Mouse (Mus musculus): Measurements from ENCODE around the gene Dpy19l3.

The Dpy19l3 gene

DNA sequence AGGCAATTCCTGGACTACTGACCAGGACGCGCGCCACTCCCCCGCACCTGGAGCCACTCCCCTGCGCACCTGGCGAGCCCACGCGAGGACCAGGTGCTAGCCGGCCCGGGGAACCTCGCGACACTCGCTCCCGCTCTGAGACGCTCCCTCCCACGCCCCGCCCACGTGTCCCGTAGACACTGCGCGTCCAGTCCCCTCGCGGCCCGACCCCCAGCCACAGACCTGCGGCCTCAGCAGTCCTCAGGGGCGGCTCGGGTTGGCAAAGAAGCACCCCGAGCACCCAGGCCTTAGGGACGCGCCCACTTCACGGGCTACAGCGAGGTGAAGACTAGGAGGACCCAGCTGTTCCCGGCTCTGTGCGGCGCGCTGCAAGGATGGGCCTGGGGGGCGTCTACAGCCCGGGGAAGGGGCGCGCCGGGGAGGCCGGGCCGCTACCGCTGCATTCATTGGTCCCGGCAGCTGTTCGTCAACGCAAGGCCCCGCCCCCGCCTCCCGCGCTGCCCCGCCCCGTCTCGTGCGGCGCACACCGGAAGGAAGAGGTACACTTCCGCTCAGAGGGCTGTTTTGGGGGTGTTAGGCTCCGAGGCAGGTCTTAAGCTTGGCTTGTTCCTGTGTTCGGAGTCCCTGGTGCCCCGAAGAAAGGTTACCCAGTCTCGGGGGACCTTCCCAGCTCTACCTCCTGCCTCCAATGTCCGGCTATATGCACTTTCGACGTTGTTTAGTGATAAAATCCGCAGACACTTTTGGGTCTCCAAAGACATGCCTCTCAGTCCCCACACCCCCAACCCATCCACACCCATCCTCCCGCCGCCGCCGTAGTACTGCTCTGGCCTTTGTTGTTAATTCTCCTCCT lies at the start of gene Dpy19l3:
Gene Dpy19l3 (minus strand): TSS at position 422 of the 853 bp plus-strand sequence.
- peak; percentile 26 for DNase-seq (ENCODE audit: low read depth)

DNA sequence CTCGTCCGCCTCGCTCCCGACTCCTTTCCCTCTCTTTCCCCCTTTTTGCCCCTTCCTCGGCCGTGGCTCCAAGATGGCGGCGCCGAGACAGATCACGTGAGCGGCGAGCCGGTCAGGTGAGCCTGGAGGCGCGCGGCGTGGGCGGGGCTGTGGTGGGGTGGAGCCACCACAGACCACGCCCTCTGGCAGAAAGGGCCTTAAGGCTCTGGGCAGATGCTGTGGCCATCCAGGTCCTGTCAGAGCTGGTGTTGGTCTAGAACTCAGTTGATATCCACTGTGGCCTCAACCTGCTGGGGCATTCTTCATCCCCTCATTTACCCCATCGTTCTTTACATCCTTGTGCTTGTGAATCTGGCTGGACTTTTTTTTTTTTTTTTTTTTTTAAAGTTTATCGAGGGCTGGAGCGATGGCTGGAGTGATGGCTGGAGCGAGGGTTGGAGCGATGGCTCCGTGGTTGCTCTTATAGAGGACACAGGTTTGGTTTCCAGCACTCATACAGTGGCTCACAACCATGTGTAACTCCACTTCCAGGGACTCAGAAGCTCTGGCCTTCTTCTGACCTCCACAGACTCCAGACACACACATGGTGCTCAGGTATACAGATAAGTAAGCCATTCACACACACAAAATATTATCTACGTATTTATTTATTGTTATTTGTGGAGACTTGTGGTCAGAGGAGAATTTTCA lies 48.8 kb upstream of the Dpy19l3 start, which contains the start of gene Zfp507:
Gene Zfp507 (minus strand): TSS at position 98 of the 690 bp plus-strand sequence.
- DNase-seq (ENCODE audit: low read depth): peak; percentile 72

DNA sequence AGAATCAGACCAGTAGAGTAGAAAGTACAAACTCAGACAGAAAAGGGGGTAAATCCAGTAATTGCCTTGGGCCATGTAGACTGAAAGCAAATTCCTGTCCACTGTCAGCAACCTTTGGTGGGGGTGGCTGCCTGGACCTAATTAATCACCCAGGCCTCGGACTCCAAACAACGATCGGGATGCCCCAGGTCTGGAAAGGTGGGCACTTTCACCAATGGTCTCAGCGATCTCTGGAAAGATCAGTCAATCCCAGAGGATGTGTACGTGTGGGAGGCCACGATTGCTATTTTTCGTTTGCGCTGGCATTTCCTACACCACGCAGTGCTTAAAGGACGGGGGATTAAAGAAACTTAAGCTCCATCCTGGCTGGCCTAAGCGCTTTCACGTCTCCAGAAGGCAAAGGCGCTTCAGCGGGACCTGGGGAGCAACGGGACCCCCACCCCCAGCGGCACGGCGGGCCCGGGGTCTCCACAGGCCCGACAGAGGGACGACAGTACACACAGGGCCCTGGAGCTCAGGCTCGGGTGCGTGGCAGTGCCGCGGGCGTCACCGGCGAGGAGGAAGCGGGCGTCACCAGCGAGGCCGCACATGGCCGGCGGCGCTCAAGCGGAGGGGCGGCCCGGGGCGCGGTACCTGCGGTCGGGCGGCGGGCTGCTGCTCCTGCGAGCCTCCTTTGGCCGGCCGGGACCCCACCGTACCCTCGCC lies 48.1 kb upstream of the Dpy19l3 start:
- DNase-seq (ENCODE audit: low read depth): no peak

- no peak for DNase-seq (ENCODE audit: low read depth)
These were observed 41.9 kb upstream of the Dpy19l3 start for GRCm38 (mm10) chr7:35796123-35796522.

- no peak for DNase-seq (ENCODE audit: low read depth)
These were observed 40.0 kb upstream of the Dpy19l3 start for GRCm38 (mm10) chr7:35794145-35794664.

DNA sequence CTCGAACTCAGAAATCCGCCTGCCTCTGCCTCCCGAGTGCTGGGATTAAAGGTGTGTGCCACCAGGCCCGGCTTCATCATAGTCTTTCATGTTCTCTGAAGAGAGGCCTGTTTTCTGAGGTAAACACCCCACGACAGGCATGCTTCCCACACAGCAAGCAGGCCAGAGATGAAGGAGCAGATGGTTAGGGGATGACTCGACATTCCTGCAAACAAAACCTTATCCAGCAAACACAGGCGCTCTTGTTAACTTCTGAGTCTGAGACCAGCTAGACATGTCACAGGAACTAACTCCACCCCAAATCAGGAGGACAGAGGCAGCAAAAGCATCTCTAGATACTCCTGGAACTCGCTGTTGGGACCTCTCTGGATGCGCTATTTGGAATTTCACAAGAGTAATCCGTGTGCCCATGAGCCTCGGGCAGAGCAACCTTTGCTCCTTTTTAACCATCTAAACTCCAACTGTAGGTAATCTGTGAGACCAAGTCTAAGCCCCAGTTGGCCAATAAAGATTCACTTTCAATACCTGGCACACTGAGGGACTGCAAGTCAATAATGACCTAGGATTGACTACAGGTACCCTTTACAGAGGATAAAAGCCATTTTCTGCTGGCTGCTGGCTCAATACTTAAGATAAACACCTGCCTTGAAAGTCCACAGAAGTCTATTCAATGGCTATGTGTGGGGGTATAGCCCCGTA lies 38.0 kb upstream of the Dpy19l3 start:
- no peak for DNase-seq (ENCODE audit: low read depth)

DNA sequence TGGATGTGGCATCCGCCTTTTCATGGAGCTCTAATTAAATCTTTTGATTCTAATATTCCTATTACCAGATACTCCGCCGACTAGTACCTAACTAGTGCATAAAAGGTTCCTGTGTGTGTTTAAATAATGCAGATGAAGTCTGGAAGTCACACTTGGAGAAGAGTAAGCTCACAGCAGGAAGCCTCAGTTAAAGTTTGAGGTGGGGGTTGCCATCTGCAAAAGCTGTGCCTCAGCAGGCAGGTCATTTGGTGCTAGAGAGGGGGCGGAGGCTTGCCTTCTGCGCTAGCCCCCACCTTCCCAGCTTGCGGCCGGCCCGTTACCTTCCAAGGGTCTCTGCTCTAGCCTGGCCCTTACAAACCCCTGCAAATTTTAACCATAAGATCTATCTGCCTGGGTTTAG lies 36.7 kb upstream of the Dpy19l3 start:
- DNase-seq (ENCODE audit: low read depth): no peak

- DNase-seq (ENCODE audit: low read depth): no peak
These were observed 35.9 kb upstream of the Dpy19l3 start for GRCm38 (mm10) chr7:35790201-35790600.

DNA sequence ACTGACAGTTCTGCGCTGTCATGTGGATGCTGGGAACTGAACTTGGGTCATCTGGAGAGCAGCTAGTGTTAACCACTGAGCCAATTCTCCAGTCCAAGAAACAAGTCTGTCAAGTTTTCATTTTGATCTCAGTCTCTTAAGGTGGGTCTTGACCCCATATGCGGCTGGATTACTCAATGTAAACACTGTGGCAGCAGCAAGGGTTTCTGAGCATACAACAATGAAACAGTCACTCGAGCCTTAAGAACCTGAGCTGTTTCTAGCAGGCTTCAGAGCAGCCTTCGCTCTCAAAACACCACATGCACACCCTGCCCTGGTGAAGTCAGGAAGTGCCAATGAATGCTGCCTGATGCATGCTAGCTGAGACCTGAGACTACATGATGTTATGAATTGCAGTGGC lies 31.3 kb upstream of the Dpy19l3 start:
- no peak for DNase-seq (ENCODE audit: low read depth)

DNA sequence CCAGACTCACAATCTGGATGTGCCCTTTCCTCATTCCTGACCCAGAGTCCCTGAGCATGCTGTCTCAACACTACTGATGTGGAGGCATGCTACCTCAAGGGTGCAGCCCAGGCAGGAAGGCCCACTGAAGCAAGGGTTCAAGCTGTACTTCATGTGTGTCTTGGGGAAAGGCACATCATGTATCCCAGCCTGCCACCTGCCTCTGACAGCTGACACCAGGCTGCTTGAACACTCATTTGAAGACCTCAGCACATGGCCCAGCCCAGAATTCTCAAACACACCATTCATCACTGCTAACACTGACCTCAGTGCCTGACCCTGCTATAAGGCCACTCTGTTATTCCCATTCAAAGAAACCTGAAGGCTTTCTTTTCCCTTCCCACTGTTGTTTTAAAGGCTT lies 28.0 kb upstream of the Dpy19l3 start:
- DNase-seq (ENCODE audit: low read depth): no peak

GRCm38 (mm10) chr7:35774127-35774526 lies 19.9 kb upstream of the Dpy19l3 start:
- no peak for DNase-seq (ENCODE audit: low read depth)

DNA sequence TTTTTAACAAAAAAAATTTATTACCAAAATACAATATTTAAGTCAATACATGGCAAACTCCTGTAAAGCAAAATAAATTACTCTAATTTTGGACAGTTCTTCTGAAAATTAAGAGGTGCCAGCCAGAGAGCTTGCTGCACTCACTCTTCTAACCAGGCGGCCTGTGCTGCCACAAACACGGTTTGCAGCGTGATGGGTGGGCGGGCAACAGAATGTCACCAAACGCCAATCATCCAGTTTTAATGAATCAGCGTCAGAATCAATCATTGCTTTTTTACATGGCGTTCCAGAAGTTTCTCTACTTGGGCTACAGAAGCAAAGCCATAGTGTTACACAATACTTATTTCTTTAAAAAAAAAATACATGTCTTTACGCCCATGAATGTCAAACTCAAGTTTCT lies 18.1 kb upstream of the Dpy19l3 start:
- no peak for DNase-seq (ENCODE audit: low read depth)

GRCm38 (mm10) chr7:35771106-35771505 lies 16.9 kb upstream of the Dpy19l3 start:
- DNase-seq (ENCODE audit: low read depth): no peak

DNA sequence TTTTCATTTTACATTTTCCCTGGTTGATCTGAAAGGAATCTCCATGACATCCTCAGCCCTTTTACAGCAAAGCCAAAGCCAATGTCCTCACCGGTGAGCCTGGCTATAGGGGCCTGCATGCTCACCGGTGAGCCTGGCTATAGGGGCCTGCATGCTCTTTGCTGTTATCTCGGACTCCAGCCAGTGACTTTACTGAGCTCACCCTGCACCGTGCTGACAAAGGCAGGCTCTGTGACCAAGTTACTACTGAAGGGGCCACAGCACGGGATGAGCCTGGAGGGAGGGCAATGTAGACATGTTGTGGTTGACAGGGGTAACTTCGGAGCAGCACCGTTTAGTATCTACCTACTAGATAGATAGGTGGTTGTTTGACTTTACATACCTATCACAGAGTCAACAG lies 15.9 kb upstream of the Dpy19l3 start:
- no peak for DNase-seq (ENCODE audit: low read depth)

DNA sequence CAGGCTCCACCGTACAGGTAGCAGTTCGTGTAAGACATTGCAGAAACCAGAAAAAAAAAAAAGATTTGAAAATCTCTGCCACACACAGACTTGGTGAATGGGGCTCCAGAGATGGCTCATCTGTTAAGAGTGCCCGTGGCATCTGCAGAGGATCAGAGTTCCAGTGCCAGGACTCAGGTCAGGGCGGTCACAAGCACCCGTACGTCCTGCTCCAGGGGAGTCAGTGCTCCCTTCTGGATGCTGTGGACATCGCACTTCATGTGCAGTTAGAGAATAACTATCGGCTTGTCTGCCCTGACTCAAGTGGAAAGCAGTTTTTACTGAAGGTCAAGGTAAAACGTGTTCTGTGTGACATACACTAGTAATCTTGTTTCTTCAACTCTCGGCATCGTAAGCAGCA lies 10.2 kb upstream of the Dpy19l3 start:
- DNase-seq (ENCODE audit: low read depth): no peak

- DNase-seq (ENCODE audit: low read depth): no peak
These were observed 7.5 kb upstream of the Dpy19l3 start for GRCm38 (mm10) chr7:35761801-35762200.

DNA sequence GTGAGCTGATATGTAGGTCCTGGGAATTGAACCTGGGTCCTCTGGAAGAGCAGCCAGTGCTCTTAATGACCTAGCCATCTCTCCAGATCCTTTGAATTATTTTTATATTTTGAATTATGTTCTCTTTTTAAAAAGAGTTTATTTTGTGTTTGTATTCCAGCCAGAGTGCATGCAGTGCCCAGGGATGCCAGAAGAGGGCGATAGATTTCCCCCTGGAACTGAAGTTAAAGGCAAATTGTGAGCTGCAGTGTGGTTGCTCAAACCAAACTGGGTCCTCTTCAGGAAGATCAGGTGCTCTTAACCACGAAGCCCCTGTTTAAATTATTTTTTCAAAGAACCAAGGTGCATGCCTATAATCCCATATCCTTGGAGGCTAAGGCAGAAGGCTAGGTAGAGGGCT lies 5.3 kb upstream of the Dpy19l3 start:
- no peak for DNase-seq (ENCODE audit: low read depth)

DNA sequence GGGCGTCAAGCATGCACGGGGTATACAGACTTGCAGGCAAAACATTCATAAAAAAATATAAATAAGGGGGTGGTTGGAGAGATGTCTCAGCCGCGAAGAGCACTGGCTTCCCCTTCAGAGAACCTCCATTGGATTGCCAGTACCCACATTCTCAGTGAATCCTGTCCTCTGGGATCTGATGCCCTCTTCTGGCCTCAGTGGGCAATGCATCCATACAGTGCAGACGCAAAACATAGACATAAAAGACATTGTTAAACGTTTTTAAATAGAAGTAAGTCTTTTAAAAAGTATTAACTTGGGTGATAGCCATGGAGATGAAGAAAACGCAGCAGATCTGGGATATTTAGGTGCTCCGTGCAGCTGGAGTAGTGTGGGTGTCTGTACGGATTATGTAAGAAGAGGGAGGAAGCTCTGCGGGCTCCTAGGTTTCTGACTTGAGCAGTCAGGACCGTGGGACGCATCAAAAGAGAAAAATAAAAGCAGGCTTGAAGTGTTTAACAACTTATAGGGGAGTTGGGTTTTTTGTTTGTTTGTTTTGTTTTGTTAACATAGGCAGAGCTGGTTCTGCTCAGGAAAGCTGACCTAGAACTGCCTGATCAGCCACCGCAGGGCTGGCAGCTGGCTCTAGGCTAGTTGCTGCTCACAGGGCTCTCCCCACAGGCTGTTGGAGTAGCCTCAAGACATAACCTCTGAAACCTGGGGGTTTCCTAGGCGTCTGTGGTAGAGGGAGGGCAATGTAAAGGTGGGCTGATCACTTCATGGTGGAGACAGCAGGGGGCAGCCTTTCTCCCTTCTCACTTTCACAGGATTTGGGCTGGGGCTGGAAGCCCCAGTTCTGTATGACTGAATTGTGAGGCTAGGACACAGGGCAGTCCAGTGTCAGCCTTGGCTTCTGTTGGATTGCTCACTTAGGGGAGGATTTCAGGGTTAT lies 2.5 kb upstream of the Dpy19l3 start:
- no peak for DNase-seq (ENCODE audit: low read depth)

DNA sequence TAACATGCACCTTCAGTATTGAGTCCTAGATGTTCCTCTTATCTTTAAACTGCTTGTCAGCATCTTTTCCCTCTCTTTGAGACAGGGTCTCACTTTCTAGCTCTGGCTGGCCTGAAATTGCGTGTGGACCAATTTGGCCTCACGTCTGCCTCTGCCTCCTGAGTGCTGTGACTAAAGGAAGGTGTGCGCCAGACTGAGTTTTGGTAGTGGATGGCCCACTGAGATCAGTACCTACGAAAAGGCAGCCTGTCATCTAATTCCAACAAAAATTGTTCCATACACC lies 573 bp upstream of the Dpy19l3 start:
- DNase-seq (ENCODE audit: low read depth): no peak

DNA sequence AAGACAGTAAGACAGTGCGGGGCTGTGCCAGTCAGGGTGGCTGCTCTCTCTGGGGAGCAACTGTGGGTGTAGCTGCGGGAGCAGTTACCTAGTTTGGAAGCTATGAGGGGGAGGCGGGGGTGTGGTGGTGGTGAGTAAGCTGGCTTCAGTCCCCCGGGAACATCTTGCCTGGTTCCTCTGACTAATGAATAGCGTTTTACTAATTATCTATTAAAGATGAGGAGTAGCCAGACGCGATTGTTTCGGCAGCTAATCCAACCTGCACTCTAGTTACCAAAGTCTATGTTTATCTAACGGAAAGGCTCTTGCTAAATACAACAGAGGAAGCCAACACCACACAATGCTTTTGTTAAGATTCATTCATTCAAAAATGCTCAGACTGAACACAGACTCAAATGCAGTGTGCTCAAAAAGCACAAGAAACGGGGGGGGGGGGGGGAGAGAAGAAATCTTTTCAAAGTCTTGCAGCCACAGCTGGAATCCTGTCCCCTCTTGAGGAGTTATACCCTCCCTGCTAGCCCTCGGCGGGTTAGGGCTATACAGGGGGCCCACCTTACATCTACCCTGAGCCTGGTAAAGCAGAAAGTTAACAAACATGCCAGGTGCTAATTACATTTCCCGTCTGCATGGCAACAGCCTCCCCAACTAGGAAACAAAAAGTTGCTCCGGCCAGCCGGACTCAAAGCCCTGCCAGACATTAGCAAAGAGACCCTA lies 778 bp downstream of the Dpy19l3 start:
- DNase-seq (ENCODE audit: low read depth): no peak

Measured in fibroblast of lung, adult 2 months (primary cell).